ENCODE assay signal across 1 mouse cellular context in the genomic region with DNA sequence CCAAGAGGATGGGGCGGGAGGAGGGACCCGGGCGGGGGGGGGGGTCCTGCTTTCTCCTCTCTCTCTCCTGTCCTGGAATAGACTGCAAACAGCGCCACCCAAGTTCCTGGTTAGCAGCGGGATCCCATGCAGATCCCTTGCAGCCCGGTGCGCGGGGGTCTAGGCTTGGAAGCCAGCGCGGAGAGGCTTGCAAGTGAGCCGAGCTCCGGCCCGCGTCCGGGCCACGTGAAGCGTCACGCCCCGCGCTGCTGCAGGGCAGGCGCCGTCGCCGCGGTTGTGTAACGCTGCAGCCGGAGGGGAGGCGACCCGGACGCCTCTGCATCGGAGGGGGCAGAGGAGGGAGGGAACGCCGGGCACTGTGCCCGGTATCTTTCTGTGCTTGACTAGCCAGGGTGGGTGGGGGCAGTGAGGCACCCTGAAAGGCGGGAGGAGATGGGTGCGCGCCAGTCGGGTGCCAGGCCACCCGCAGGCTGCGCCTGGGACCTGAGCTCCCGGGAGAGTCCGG.
TF ChIP-seq lines count a peak whose summit lies in the region.

No protein-coding gene starts in this region.

TF ChIP-seq in MEL, 35 proteins besides CTCF, POLR2A, EP300 and RAD21 (continued from another document):
- TF ChIP-seq BHLHE40 (IDR thresholded peaks at IDR 0.05; ENCODE audit: borderline replicate concordance, low read depth, low read length), result peak; percentile 66; the same call in 1 of the 2 replicates
